Mouse (Mus musculus) stomach, postnatal 0 days (tissue): Measurements from ENCODE around the gene 4930516K23Rik. TPM values are rescaled to one million over a fixed set of nuclear protein-coding genes. Genes with fewer than 3 reads are reported as not detected.

Source experiments
- ATAC-seq: fragments of 200-750 bp; cut with Nextera tagmentation; 2 replicates; pipeline ENCODE4 v1.8.0; 2017; ENCODE audit not compliant: low FRiP score, low TSS enrichment
- DNase-seq: peaks from one replicate; pipeline ENCODE4 v3.0.0-alpha.2; 2016; ENCODE audit warnings: low spot score
- H3K27ac ChIP-seq: fragments of 300-500 bp; sonication (generic); replicated peaks from 2 replicates; pipeline ENCODE4 v1.5.1; 2014; ENCODE audit warnings: mild to moderate bottlenecking, control low read depth
- H3K27me3 ChIP-seq: fragments of 300-500 bp; sonication (generic); 2 replicates; pipeline ENCODE4 v1.6.1; 2014; ENCODE audit warnings: low read length; ENCODE audit not compliant: control insufficient read depth, insufficient read depth
- H3K36me3 ChIP-seq: fragments of 300-500 bp; sonication (generic); 2 replicates; pipeline ENCODE4 v1.6.1; 2014; ENCODE audit warnings: low read length, mixed read lengths; ENCODE audit not compliant: control insufficient read depth, insufficient read depth
- H3K4me1 ChIP-seq: fragments of 300-500 bp; sonication (generic); replicated peaks from 2 replicates; pipeline ENCODE4 v1.6.1; 2014; ENCODE audit warnings: antibody characterized with exemption; ENCODE audit not compliant: control insufficient read depth, insufficient read depth
- H3K4me2 ChIP-seq: fragments of 300-500 bp; sonication (generic); replicated peaks from 2 replicates; pipeline ENCODE4 v1.6.1; 2014; ENCODE audit warnings: low read depth, mild to moderate bottlenecking, control low read depth, moderate library complexity
- H3K4me3 ChIP-seq: fragments of 300-500 bp; sonication (generic); 2 replicates; pipeline ENCODE4 v1.5.1; 2014; ENCODE audit warnings: low read depth, low read length, control low read depth
- H3K9ac ChIP-seq: fragments of 300-500 bp; sonication (generic); 2 replicates; pipeline ENCODE4 v1.6.1; 2014; ENCODE audit warnings: mild to moderate bottlenecking, low read length, control low read depth, mixed read lengths
- H3K9me3 ChIP-seq: fragments of 300-500 bp; sonication (generic); 2 replicates; pipeline ENCODE4 v1.6.1; 2016; ENCODE audit warnings: low read length; ENCODE audit not compliant: control insufficient read depth
- CTCF ChIP-seq: IDR thresholded peaks from 2 replicates; pipeline ENCODE4 v1.5.1; 2016; ENCODE audit warnings: antibody characterized with exemption, low read depth, mild to moderate bottlenecking, moderate library complexity
- EP300 ChIP-seq: optimal IDR thresholded peaks from 2 replicates; pipeline ENCODE3; 2016; ENCODE audit warnings: antibody characterized with exemption
- WGBS: fragments of 180-500 bp; shearing (Covaris S2); extraction: QIAGEN DNeasy Blood & Tissue Kit; methylation state at CpG from one replicate; pipeline ENCODE4 v1.1.7; 2014; 5-methylcytosine and 5-hydroxymethylcytosine counted together
- polyA plus RNA-seq: library from polyadenylated mRNA; unstranded; fragments of >200 nt; fragmentation: Nextera tagmentation; extraction: Ambion mirVana; gene quantifications from 2 replicates; pipeline ENCODE4 v1.2.1, GENCODE M21; 2015

Gene 4930516K23Rik
- polyA plus RNA-seq, 1 experiment from 2014 or later = not detected

GRCm38 (mm10) chr7:104052566-104052965, 8.7 kb downstream of the 4930516K23Rik start, which contains the start of gene Olfr642:
Gene Olfr642 (minus strand): TSS chr7:104052666.
- Histone ChIP-seq H3K36me3 (no peaks in the 10 kb centered on the region), H3K4me3 (no peak within 1 kb of the TSS), H3K9me3 (no peaks in the 10 kb centered on the region), H3K27me3 (no peaks in the 10 kb centered on the region), H3K4me2 (no peak within 1 kb of the TSS), H3K27ac (no peak within 1 kb of the TSS), H3K9ac (no peak within 1 kb of the TSS), H3K4me1 (no peaks in the 10 kb centered on the region)
- TF ChIP-seq EP300 = no peak
- TF ChIP-seq CTCF = no peak
- 77% methylated on average over 1 of the region's 1 CpGs for WGBS
- DNase-seq (no peak), ATAC-seq (no peak)

GRCm38 (mm10) chr7:104050745-104051144, 10.5 kb downstream of the 4930516K23Rik start:
- Histone ChIP-seq H3K36me3 (no peaks in the 10 kb centered on the region), H3K9me3 (no peaks in the 10 kb centered on the region), H3K27ac (no peak overlapping the region), H3K4me2 (no peak overlapping the region), H3K4me3 (no peak overlapping the region), H3K9ac (no peak overlapping the region), H3K27me3 (no peaks in the 10 kb centered on the region), H3K4me1 (no peaks in the 10 kb centered on the region)
- DNase-seq (no peak), ATAC-seq (no peak)
- WGBS = 88% methylated on average over 4 of the region's 4 CpGs
- TF ChIP-seq CTCF = no peak
- no peak for TF ChIP-seq EP300

- H3K4me3 ChIP-seq = no peak within 1 kb of the TSS
- H3K4me2 ChIP-seq = no peak within 1 kb of the TSS
- TF ChIP-seq CTCF (no peak), EP300 (no peak)
- H3K27me3 ChIP-seq = no peaks in the 10 kb centered on the region
- H3K36me3 ChIP-seq = no peaks in the 10 kb centered on the region
- no peak for DNase-seq
- H3K9me3 ChIP-seq = no peaks in the 10 kb centered on the region
- H3K4me1 ChIP-seq = no peaks in the 10 kb centered on the region
- WGBS = 67% methylated on average over 1 of the region's 1 CpGs
- ATAC-seq = no peak
- H3K9ac ChIP-seq = no peak within 1 kb of the TSS
- H3K27ac ChIP-seq = no peak within 1 kb of the TSS
Observed at GRCm38 (mm10) chr7:104035145-104035544, 26.1 kb downstream of the 4930516K23Rik start, which contains the start of gene Olfr641. Gene Olfr641 (plus strand): TSS chr7:104035445.

- H3K36me3 ChIP-seq = no peaks in the 10 kb centered on the region
- no peaks in the 10 kb centered on the region for H3K27me3 ChIP-seq
- TF ChIP-seq EP300 = no peak
- no peak for TF ChIP-seq CTCF
- ATAC-seq (no peak), DNase-seq (no peak)
- 80% methylated on average over 3 of the region's 3 CpGs for WGBS
- H3K4me2 ChIP-seq = no peak overlapping the region
- no peak overlapping the region for H3K4me3 ChIP-seq
- no peaks in the 10 kb centered on the region for H3K4me1 ChIP-seq
- H3K9ac ChIP-seq = no peak overlapping the region
- no peak overlapping the region for H3K27ac ChIP-seq
- no peaks in the 10 kb centered on the region for H3K9me3 ChIP-seq
Observed at GRCm38 (mm10) chr7:104026978-104027377, 34.3 kb downstream of the 4930516K23Rik start.

DNA sequence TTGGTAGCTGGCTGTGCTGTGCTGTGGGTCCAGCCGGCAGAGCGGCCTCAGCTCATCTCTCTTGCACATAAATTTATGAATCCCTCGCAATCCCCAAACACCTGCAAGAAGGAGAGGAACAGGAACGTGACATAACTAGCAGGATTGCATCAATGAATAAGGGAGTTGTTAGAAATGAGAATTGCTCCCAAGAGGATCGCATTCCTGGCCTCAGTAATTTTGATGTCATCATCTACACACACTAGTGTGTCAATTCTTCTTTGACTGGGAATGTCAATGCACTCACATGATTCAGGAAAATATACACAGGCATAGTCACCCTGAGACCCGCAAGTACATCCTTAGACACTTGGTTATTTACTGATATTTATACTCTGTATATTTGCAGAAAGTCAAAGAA, 35.8 kb downstream of the 4930516K23Rik start, which contains the start of gene Olfr640:
Gene Olfr640, minus strand, starts transcription at position 101 of the 400 bp plus-strand sequence.
- no peaks in the 10 kb centered on the region for H3K9me3 ChIP-seq
- no peaks in the 10 kb centered on the region for H3K27me3 ChIP-seq
- no peak within 1 kb of the TSS for H3K27ac ChIP-seq
- H3K4me1 ChIP-seq = no peaks in the 10 kb centered on the region
- WGBS = 77% methylated on average over 6 of the region's 6 CpGs
- ATAC-seq (no peak), DNase-seq (no peak)
- H3K4me3 ChIP-seq = no peak within 1 kb of the TSS
- no peak within 1 kb of the TSS for H3K4me2 ChIP-seq
- TF ChIP-seq CTCF = no peak
- no peak for TF ChIP-seq EP300
- H3K9ac ChIP-seq = no peak within 1 kb of the TSS
- H3K36me3 ChIP-seq = no peaks in the 10 kb centered on the region

DNA sequence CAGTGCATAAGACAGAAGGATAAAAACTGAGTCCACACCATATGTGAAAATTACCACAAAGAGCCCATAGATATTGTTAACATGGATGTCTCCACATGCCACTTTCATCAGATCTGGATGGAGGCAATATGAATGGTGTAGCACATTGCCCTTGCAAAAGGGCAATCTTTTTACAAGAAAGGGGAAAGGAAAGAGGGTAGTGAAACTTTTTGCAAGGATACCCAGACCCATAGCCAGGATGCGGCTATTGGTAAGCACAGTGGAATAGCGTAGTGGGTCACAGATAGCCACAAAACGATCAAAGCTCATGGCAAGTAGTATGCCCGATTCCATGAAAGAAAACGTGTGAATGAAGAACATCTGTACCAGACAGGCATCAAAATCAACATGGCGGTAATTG, 39.6 kb downstream of the 4930516K23Rik start:
- Histone ChIP-seq H3K27ac (no peak overlapping the region), H3K9me3 (no peaks in the 10 kb centered on the region), H3K4me2 (no peak overlapping the region), H3K36me3 (no peaks in the 10 kb centered on the region), H3K4me1 (no peaks in the 10 kb centered on the region), H3K9ac (no peak overlapping the region), H3K27me3 (no peaks in the 10 kb centered on the region), H3K4me3 (no peak overlapping the region)
- 88% methylated on average over 6 of the region's 6 CpGs for WGBS
- DNase-seq = no peak
- ATAC-seq = no peak
- no peak for TF ChIP-seq CTCF
- no peak for TF ChIP-seq EP300
